ENCODE assay signal across 9 mouse cellular contexts in the genomic region with DNA sequence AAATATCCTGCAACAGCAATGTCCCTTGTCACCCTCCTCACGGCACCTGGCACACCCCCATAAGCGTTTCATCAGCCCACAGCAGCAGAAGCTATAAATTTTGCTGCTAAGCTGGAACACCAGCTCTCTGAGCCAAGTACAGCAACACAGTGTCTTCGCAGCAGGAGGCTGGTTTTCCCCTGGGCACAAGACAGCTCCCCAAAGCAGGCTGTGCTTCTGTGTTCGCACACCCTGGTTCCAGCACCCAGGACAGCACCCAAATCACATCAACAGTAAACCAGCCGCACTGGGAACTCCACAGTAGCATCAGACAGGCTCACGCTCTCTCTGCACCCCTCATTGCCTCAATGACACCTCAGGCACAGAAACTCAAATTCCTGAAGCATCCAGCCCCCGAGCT.
DNase-seq lines count a peak whose midpoint lies in the region.
"Had no signal": no experiment of that assay in that cellular context is flagged by ENCODE, and none has a peak within 500 bp of the region (broad histone marks: within the 10 kb centered on the region; RNA-seq: fewer than 3 reads in every experiment).

No protein-coding gene starts in this region.

- intact Hi-C loops in heart, postnatal 36 days (cut with DNase I), result no loop called here
- intact Hi-C loops in left cerebral cortex, postnatal 36 days (cut with DNase I), result no loop called here

- DNase-seq in heart, postnatal 4 days, result peak; percentile 36
- DNase-seq in heart, postnatal 36 days, result no peak
- DNase-seq in right cerebral cortex, postnatal 10 days (ENCODE audit: low spot score in 2 of 2), result peak; percentile 29 to 33
- no peak for DNase-seq in right cerebral cortex, postnatal 4 days
- peak; percentile 53 for DNase-seq in brain, adult 2 months (ENCODE audit: low read depth, low spot score)
- peak; percentile 16 for DNase-seq in yolk sac, embryonic 10.5 days (ENCODE audit: low spot score)
- DNase-seq in cerebellum, adult 11 months, result no peak
- no peak for DNase-seq in left cerebral cortex, postnatal 36 days (ENCODE audit: low spot score in 2 of 2)
- DNase-seq: kidney, adult 9 months had no signal

Comparison
In these comparisons a context has a peak if more than half of its experiments do, and no peak if none do; other contexts are left out.
1. DNase-seq: peak in heart, postnatal 4 days (single experiment), right cerebral cortex, postnatal 10 days (2 of 2), brain, adult 2 months (single experiment) and yolk sac, embryonic 10.5 days (single experiment); none in heart, postnatal 36 days (0 of 2), right cerebral cortex, postnatal 4 days (single experiment), cerebellum, adult 11 months (single experiment) and left cerebral cortex, postnatal 36 days (0 of 2).